Mouse (Mus musculus) cerebellum, adult 18-20 months (tissue): Measurements from ENCODE around the gene A730049H05Rik.

Experiments used
- DNase-seq, 2 experiments: peaks; one replicate each; pipeline ENCODE4 v3.0.0; 2021

The A730049H05Rik gene

DNA sequence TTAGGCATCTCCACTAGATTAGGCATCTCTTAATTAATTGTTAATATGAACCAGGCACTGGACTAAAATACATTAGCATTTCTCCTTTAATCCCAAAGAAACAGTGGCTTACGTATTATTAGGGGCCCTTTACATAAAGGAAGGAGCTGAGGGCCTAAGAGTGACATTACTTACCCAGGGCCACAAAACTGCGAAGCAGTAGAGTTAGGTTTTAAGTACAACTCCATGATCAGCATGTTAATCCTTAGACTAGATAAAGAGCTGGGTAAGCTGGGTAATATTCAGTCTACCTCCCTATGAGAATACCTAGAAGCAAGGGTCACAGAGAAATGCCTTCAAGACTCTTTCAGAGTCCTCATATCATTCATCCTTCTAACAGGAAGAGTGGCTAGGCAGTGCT, 12.9 kb downstream of the A730049H05Rik start:
- no peak for DNase-seq

DNA sequence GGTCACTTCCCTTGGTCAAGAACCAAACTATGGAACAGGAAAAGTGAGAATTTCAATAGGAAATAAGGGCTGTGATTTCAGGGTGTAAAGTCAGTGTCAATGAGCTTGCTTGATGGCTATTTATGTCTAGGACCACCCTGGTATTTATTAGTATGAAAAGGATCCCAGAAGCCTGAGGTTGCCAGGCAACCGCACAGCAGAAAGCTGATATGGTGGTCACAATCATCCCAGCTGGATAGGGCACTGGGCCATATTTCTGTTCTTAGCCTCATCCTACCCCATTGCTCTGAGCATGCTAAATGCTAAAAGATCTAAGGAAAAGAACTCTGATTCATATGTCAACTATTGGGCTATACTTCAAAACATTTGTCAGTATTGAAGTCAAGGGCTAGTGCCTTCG, 14.8 kb downstream of the A730049H05Rik start:
- no peak for DNase-seq

DNA sequence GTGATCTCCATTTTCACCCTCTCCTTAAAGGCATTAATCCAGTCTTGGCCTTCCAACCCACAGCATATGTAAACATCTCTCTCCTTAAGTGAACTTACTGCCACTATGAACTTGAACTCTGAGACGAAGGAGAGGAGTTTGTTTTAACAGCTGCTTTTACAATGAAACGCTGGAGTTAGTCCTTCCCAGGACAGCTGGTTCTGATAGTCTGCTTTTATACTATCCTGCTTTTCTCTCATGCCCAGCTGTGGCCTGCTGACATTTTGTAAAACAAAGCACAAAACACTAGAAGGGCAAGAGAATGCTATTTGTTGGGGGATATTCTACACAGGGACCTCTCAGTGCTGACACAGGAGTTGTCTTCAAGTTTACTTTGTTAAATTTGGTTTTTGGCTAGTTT, 25.7 kb downstream of the A730049H05Rik start:
- DNase-seq = no peak

DNA sequence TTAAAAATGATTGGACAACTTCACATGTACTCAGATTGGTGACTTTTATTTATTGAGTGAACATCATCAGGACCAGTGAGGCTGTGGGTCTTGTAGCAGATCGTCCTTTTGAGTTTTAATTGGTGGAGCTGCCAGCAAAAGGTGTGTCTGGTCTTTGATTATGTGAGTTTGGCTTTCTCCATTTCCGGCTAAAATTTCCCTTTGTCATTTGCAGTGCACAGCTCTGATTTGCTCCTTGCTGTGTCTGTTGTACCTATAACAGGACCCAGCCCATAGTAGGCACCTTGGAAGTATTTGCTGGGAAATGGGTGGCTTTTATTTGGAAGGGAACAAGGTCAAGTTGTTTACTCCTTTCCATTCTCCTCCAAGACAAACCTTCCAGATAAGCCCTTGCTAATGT, 27.2 kb downstream of the A730049H05Rik start:
- DNase-seq = no peak

DNA sequence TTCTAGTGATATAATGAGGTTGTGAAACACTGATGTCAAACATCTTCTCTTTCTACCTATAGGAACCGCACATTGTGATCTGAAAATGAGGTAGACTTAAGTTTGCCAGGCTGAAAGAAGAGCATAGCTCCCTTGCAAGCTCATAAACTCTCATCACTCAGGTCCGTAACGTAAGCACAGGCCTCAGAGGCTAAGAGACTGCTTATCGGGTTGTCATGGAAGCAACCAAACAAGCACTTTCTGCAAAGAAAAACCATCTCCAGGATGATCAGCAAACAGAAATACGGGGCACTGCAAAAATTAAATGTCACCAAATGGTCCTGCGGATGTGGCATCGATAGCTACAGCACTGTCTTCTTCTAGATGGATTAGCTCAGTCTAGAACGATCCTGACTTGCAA, 29.6 kb downstream of the A730049H05Rik start:
- DNase-seq = no peak

DNA sequence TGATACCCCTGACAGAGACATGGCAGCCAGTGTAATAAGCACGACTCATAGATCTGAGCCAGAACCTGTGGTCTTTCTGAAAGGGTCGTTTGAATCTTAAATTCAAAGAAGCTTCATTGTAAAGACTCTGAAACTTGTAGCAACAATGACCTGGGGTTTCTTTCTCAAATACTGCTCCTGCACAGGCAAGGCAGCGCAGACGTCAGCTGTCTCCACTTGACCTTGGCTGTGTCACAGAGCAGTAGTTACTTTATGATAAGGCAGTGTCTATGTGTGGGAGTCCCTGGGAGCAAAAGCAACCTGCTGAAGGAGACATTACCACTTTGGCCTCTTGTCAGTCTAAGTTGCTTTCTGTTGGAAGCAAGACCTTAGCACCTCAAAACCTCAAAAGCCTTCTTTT, 30.3 kb downstream of the A730049H05Rik start:
- no peak for DNase-seq

DNA sequence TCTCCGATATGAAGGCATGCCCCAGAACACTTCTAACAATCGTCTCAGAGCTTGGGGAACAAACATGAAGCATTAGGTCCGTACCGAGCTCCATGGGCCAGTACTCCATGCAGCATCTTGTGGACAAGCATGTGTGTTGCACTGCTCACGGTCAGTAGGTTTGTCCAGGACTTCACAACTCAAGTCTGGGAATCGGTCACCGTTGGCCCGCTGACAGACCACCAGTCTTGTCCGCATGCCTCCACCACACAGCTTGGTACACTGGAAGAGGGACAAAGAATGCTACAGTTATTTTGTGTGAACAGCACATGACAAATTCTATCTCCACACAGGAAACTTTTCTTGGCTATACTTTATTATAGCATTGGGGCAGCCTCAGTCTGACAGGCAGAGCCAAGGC, 32.9 kb downstream of the A730049H05Rik start:
- no peak for DNase-seq

DNA sequence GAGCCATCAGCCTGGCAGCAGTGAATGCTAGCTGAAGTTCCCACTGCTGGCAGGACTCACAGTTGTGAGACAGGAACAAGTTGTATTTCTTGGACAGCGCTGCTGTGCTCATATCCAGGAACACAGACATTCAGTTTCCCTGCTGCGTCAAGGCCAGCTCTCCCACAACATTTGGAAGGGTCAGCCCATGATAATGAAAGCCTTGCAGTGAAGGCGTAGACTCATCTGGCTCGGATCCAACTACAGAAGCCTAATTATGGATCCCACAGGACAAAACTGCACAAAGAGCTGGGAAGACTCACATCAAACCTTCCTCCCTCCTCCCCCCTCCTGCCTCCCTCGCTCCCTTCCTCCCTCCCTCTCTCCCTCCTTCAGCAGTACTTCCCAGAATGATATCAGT, 34.0 kb downstream of the A730049H05Rik start:
- peak; percentile 5 to 10 for DNase-seq

DNA sequence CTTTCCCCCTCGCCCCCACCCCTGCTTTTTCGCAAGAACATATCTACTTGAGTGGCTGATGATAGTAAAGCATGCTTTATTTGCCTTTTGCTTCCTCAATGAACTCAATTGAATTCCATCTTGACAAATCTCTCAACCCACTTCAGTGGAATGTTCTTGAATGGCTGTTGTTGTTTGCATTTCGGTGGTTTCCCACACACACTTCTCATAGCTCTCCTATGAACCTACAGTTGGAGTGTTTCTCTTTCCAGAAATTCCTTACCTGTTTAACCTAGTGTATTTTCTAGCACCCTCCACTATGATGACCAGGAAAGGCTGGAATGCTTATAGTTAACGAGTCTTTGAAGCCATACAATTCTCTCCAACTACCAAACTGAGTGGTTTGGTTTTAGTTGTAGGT, 38.6 kb downstream of the A730049H05Rik start:
- no peak for DNase-seq

DNA sequence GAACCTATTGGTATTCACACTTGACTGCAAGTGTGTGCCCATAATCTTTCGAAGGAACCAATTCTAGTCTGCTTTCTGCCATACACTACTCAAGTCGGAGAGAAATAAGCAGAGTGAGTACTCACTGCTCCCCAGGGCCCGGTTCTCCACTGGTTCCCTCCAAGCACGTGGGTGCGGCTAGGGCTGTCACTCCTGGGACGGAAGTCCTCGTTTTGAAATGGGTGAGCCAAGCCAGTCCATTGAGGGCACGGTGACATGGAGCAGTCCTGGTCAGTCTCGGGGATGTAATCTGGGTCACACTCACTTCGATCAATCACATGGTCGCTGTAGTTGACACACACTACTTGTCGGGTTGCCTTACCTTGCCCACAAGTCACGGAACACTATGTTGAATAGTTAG, 41.5 kb downstream of the A730049H05Rik start:
- no peak for DNase-seq

DNA sequence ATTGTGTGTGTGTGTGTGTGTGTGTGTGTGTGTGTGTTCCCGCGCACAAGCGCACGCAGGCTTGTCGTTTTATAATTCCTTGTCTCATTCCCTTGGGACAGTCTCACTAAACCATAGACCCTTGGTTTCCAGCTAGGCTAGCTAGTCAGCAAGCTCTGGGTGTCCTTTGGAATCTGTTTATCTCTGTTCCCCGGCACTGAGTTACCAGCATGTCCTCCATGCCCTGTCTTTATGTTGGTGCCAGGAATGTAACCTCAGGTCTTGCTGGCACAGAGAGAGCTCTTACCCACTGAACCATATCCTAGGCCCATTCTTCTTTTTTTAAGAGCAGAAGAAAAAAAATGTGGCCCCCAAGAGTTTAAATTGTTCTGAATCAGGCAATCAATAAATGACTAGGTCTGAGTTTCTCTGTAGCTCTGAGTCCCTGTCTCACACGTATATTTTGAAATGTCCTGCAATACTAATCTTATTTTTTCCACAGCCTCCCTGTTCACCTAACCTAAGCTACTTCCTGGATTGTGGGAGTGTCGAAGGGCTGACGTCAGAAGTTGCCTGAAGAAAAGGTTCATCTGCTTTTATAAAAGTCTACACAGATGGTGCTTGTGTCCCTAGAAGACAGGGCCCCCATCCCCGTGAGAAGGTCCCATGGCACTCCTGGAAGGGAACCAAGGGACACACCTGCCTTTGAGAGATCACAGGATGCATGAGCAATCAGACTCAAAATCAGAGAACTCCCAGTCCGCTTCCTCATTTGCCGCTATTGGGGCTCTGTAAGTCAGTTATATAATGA, 42.6 kb downstream of the A730049H05Rik start:
- no peak for DNase-seq

DNA sequence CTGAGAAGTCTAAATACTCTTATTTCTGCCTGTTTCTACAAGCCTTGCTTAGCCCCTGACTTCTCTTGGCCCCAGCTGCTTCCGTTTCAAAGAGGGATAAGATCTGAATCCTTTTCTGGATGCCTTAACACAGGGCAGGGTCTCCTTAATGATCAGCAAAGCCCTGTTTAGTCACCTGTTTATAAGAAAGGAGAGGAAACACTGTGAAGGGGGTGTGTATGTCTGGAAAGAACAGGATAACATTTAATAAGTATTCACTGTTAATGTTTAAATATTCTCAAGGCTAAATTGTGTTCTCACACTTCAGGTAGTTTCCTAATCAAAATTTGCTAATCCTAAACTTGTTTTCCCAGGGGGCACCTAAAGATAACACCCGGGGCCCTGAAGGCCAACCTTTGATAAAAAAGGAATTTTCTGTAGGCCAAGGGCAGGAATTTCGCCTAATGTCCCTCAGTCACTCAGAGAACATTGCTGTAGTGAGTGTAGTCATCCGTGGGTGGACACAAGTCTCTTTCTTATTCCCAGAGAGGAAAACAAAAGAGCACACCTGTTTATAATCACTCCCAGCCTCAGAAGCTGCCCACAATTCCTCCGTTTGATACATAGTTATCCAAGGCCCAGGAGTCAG, 44.1 kb downstream of the A730049H05Rik start:
- DNase-seq = no peak

DNA sequence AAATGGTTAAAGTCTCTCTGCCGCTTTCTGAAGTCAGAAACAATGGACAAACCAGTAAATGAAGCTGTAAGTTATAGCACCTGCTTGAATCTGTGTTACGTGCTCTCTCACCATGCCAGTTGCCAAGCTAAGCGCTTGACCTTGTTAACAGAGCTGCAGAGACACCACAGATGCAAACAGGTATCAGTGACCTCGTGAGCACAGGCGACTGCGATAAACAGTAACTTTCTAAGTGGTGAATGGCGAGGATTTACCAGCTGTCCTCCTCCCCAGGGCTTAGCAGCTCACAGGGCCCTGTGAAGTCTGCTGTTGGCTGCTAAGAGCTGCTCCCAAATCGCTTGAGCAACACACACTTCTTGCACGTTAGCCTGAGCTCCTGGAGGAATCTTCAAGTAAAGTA, 46.3 kb downstream of the A730049H05Rik start:
- DNase-seq = no peak

DNA sequence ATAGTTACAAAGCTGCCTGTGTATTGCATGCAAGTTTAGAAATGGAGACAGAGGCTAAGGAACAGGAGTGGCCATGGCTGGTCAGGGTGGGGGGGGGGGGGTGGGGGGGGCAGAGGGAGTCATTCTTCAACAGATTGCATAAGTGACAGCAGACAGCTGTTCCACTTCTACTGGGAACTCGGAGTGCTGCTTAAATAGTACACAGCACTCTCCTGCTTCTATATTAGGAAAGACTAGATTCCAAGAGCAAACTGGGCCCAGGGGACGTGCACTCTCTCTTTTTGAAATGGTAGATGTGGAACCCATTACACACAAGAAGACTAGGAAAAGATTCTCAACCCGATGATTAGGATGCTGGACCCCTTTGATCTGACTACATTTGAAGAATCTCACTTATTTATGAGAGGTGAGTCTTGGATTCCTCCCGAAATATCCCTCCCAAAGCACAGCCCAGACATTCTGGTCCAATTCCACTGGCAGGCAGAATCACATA, 52.9 kb downstream of the A730049H05Rik start, which contains the start of gene Gm15737:
Gene Gm15737 (plus strand): TSS at position 269 of the 493 bp plus-strand sequence.
- DNase-seq = no peak

DNA sequence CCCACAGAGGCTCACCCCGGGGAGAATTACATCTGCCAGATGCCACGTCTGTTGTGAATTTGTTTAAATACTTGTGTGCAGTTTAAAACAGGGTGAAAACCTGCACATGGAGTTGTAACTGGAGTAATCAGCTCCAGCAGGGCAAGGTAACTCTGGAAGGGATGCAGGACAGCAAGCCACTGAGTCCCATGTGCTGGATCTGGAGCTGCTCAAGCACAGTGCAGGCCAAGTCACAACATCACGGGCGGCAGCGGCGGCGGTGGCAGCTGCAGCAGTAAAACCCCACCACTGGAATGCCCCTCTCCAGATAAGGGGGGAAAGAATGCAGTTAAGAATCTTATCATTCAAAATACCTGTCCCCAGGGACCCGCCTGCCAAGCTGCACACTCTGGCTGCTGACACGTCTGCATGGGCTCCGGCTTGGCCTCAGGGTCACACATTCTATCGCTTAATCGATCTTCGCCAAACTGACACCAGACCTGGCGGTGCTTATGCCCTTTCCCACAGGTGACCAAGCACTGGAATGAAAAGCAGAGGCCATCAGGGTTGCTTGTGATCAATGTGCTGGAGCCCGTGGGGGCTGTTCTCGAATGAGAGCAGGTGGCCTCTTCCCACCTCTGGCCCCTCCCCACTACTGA, 53.4 kb downstream of the A730049H05Rik start:
- DNase-seq = no peak

DNA sequence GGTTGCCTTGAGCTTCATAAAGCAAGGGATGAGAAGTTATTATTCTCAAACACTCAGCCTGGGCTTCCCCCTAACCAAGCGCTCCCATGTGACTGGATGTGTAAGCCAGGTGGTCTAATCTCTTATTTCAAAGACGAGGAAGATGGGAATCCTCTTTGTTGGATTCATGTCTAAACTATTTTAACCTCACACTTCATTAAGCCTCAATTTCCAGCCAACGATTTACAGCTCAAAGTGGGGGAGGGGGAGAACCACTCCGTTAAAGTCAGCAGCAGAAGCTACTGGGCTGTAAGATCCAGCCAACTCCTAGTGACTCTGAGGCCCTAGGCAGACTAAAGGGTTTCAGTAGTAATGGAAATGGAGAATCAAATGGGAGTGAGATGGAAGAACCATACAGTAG, 55.5 kb downstream of the A730049H05Rik start:
- DNase-seq = no peak

DNA sequence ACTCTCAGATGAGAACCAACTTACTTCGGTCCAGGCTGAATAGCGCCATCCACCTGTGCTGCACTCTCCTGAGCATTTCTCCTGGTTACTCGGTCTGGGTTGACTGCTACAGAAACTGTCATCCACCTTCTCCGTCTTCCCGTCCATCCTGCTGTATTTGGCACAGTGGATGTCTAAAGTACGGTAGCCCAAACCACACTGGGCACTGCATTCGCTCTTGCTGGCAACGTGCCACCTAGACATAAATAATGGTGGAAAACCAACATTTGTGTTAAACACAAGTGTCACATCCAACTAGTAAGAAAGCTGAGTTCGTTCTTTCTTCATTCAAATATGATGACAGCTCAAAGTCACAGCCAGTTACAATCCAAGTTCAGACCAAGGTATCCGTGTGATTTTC, 56.5 kb downstream of the A730049H05Rik start:
- no peak for DNase-seq

DNA sequence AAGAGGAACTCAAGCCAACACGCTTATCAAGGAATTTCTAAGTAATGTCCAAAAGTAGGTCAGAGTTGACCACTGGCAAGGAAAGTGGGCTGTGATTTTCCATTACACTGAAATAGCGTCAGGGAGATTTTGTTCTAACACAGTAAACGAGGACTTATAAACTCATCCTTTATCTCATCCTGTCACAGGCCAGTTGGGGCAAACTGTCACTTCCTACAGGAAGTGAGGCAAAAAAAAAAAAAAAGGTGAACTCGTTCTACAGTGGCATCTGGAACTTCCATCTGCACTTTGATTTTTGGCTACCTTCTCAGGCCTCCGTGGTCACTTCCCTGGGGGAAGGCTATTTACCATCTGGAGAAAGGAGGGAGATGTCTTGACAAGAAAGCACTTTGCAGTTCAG, 58.6 kb downstream of the A730049H05Rik start:
- peak in 1 of 2 experiments; percentile 5 for DNase-seq

DNA sequence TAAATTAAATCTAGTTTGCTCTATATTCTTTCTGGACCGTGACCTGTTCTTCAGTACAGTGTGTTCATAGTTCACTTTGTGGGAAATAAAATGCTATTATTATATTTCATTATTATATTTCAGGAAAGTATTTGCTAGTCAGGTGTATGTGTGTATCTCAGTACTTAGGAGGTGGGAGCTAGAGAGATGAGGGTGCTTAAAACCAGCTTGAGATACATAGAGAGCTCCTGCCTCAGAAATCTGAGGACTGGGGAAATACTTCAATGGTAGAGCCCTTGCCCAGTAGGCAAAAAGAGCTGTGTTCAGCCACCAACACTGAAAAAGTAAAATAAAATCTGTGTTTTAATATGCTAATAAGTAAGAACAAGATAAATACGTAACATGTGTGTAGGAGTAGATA, 59.1 kb downstream of the A730049H05Rik start:
- DNase-seq = no peak

DNA sequence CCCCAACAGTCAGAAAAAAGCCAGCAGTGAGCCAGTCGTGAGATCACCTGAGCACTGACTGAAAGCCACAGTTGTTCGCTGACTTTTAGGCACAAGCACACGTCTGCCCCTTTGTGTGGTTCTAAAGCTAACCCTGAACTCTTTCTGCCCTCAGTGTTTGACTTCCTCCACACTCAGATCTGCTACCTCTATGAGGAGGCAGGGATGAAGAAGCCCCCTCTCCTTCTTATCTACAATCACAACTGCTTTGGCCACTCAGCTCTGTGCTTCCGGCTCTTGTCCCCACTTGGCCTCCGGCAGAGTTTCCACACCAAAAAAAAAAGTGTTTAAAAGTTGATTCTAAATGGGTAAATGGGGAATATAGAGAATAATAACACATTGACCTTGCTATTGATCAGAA, 59.8 kb downstream of the A730049H05Rik start:
- no peak for DNase-seq

DNA sequence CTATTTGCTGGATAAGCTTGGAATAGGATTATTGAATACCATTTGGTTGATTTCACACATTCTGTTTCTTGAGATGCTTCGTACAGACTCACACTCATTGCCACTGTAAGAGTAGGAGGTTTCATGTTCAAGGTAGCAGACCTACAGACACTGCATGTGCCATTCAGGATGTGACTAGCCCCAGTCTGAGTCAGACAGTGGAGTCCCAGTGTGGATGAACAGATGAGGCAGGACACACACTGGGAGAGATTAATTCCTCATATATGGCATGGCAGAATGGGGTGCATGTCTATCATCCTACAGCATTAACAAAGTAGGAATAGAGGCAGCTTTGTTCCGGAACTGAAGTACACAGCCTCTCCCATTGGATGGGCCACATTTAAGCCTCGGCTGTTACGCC, 61.0 kb downstream of the A730049H05Rik start:
- no peak for DNase-seq

DNA sequence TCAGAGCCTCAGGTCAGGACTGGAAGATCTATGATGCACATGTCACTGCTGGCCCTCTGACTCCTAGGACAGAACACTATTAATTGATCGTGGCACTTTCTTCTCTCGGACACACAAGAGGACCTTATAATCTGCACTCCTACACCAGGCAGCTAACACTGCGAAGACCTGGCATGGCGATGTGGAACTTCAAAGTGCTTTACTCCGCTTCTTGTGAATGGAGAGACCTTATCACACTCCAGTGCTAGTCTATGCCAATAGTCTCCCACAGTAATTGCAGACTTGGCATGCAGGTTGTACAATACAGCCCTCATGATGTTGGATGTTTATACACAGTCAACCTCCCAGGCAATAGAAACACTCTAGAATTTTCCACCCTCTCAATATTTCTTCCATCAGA, 62.5 kb downstream of the A730049H05Rik start:
- no peak for DNase-seq

DNA sequence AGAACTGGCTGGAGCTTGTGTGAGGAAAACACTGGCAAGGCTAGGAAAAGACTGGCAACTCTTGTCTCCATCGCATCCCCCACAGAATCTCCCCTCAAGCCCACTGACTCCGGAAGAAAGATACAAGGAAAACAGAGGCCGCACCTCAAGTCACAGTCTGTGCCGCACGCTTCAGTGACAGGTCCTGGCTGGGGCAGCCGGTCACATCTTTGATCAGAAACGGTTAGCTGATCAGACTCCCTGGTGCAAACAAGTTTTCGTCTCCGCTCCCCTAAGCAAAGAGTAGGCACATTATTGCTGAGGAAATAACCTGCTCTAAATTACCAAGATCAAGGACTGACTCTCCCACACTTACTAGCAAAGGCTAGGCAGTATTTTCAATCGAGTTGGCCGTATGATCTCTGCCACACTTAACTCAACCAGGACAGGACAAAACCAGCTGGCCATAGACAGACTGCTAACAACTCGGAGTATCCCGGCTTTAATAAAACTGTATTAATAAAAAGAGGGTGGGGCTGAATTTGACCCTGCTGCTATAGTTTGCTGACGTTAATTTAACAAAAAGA, 63.5 kb downstream of the A730049H05Rik start:
- DNase-seq = no peak

DNA sequence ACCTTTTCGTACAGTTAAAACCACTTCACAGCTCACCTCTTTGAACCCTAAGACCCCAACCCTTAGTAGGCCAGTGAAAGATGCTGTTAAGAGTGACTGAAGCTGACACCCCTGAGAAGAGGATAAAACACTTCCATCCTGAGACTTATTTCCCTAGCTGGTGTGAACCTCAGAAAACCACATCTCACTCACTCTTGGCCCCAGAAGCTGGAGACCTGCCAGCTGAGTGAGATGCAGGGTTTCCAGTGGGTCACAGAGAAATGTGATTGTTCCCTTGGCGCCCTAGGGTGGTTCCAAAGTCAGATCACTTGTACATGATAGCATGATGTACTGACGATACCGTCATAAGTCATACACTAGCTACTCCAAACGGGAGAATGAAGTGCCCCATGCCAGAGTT, 66.2 kb downstream of the A730049H05Rik start:
- no peak for DNase-seq
